Mouse (Mus musculus) ovary, adult 18-20 months (tissue): ENCODE measurements around the gene Ferd3l.

Experiments
- DNase-seq: peaks from one replicate; pipeline ENCODE4 v3.0.0; 2022; ENCODE audit warnings: low spot score, mixed read lengths

The Ferd3l gene

DNA sequence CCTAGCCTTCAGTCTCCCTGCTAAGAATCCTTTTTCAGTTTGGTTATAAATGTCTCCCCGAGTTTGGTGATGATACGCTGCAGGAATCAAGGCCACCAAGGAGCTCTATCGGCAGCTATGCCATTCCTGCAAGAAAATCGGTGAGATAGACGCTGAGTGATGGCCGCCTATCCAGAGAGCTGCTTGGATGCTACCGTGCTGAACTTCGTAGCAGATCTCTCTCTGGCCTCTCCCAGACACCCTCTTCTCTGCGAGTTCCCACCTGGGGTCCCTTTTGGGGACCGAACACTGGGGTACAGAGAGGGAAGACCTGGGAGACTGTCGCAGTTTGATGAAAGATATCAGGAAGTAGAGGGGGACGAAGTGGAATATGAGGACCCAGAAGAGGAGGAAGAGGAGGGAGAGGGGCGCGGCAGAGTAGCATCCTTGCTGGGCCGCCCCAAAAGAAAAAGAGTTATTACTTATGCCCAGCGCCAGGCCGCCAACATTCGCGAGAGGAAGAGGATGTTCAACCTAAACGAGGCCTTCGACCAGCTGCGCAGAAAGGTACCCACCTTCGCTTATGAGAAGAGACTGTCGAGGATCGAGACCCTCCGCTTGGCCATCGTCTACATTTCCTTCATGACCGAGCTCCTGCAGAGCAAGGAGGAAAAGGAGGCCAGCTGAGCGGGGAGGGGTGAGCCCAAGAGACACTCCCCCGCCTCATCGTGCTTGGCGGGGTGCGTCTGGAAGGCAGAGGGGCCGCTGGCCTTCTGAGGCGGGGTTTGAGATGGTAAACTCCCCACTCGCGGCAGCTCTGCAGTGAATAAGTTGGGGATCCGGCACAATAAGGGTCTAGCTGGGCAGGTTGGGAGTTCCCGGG lies at the start of gene Ferd3l:
Gene Ferd3l (plus strand): TSS at position 95 of the 862 bp plus-strand sequence.
- DNase-seq: no peak

DNA sequence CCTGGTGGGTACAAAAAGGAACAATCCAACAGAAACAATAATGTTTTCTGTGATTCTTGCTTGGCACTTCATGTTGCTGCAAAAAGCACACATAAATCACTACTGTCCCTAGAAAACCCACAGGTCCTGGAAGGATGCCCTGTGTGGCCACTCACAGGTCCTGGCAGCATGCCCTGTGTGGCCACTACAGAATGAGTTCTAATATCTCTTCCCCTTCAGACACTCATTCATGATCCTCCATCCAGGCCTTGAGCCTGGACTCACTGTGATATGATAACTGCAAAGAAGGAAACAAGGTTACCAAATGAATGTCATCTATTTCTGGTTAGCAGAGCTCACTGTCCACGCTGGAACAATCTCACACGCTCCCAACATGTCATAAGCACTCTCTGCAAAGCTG lies 34.3 kb upstream of the Ferd3l start:
- DNase-seq: peak; percentile 4

DNA sequence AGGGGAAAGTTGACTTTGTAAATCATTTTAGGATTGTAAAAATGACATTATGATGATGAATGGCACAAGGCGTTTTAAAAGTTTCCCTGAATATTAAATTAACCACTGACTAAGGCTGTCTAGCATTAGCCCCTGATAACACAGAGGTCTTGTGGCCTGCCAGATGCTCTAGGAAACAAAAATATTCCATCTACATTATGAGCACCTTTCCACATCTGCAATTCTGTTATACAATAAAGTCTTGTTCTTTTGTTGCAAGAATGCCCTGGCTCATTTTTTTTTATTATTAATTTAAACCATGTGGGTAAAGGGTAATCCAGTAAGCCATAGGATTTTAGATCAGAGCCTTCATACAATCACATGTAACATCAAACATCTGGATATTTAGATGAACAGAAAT lies 33.6 kb upstream of the Ferd3l start:
- DNase-seq: no peak

- no peak for DNase-seq
Observed at GRCm38 (mm10) chr12:33926751-33927150, 1.5 kb upstream of the Ferd3l start.

DNA sequence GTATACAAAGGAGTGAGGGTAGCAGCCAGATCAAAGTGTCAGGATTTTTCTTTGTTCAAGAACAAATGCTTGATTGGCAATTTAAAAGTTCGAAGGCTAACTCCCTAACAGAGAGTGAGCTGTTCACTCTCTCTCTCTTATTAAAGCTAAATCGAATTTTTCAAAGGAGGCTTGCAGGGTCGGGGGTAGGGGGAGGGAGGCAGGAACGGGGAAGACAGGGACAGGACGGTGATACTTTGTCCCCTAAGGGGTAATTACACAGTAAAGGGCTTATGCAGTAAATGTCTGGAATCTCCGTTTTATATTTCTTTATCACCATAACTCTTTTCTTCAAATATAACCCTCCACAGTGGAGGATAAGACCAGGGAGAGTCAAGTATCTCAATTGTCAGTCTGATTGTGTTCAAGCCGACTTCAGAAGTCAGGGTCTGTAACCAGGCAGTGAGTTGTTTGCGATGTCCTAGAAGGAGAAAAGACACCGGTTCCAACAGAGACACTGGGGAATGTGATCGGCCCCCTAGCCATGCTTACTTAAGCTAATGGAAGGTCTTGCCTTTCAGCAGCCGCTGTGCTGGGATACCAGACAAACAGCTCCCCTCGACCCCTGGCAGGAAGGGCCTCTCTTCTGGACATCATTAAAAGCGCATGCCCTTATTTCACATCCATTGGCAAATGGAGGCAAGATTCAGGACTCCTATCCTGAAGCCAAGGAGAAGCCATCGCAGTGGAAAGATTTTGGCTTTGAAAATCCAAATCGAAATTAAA lies 709 bp upstream of the Ferd3l start:
- no peak for DNase-seq

DNA sequence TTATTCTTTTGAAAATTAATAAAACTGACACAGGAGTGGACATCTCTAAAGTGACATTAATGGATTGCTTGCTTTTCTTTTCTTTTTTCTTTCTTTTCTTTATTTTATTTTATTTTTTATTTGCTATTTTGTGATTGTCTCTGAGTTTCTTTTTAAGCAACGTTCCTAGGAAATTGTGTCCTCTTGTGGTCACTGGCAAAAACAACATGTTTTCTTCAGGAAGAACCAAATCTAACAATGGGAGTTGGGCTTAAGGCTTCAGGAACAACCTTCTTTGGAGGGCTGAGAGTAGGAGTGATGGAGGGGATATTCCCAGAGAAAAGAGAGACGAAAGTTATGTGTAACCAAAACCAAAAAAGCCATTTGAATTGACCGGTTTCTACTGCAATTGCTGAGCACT lies 24.6 kb downstream of the Ferd3l start:
- no peak for DNase-seq

GRCm38 (mm10) chr12:33954931-33955565 lies 26.8 kb downstream of the Ferd3l start:
- no peak for DNase-seq

DNA sequence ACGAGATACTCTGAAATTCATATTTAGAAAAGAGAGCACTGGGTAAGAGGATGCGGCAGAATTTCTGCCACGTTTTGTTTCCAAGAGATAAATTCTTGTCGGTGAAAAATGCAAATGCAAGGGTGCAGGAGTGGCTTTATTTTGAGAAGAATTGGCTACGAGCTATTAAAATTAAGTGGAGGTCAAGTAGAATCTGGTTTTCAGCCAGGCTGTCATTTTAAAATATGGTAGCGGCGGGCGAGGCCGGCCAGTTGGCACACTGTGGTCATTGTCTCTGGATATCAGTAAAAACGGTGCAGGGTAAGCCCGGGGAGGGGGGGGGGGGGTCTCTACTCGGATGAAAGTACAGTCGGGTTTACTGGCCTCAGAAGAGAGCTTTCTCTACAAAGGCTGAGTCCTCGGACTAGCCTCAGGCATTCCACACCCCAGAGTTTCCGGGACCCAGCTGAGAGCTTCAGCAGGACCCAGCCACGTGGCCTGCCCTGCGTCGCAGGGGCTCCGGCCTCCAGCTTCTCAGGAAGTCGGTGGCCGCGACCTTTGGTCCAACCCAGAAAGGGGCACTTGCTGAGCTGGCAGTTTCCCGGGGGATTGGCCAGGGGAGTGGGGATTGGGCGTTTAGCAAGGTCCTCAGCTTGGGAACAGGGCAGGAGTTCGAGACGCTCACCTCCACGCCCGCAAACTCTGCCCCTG lies 27.5 kb downstream of the Ferd3l start:
- DNase-seq: no peak

DNA sequence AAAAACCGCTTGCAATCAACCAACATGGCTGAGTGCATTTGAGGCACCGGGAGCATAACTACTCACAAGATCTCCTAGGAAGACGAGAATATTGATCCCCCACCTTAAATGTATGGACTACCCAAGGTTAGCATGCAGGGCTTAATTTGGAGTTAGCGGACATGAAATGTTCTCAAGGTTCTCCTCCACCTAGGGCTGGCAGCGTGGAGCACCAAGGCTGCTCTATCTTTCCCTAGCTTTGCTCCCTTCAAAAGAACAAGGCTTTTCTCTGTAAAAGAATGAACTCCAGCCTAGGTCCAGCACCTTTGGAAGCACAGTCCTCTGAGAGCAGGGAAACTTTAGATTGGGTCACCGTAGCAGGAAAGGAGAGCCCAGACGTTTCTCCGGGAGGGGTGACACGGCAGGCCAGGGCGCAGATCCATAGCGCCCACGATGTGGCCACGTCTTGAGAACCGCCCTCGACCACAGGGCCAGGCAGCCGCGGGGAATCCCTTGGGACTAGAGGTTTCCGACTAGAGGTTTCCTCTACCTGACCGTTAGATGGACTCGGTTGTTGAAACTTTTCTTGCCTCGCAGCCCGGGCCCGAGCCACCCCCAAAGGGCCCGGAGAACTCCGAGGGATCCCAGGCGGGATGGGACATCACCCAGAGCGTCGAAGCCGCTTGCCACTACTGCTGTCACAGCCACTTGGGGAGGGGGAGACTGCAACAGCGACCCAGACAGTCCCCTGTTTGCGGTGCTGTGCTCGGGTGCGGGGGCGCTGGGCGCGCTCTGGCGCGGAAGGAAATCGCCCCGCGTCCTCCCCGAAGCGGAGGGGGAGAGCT lies 28.6 kb downstream of the Ferd3l start:
- DNase-seq: no peak

DNA sequence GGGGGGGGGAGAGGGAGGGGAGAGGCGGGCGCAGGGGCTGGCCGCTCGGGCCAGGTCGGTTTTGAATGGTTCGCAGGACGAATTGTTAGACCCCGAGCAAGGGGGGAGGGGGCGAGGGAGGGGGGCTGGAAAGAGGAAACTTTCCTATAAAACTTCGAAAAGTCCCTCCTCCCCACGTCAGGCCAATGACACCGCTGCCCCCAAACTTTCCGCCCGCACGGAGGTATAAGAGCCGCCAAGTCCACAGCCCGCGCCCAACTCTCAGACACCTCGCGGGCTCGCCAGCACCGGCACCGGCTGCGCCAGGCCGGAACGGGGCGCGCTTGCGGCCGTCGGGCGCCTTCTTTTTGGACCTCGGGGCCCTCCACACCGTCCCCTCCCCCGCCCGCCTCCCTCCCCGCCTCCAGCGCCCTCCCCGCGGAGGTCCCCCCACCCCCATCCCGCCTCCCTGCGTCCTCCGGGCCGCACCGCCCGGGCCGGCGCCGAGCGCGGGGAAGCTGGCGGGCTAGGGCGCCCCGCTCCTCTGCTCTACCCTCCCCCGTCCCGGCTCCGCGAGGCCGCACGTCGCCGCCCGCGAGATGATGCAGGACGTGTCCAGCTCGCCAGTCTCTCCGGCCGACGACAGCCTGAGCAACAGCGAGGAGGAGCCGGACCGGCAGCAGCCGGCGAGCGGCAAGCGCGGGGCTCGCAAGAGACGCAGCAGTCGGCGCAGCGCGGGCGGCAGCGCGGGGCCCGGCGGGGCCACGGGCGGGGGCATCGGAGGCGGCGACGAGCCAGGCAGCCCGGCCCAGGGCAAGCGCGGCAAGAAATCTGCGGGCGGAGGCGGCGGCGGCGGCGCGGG lies 29.4 kb downstream of the Ferd3l start, which contains the start of gene Twist1:
Gene Twist1 (plus strand): TSS at position 272 of the 841 bp plus-strand sequence.
- peak; percentile 43 for DNase-seq

DNA sequence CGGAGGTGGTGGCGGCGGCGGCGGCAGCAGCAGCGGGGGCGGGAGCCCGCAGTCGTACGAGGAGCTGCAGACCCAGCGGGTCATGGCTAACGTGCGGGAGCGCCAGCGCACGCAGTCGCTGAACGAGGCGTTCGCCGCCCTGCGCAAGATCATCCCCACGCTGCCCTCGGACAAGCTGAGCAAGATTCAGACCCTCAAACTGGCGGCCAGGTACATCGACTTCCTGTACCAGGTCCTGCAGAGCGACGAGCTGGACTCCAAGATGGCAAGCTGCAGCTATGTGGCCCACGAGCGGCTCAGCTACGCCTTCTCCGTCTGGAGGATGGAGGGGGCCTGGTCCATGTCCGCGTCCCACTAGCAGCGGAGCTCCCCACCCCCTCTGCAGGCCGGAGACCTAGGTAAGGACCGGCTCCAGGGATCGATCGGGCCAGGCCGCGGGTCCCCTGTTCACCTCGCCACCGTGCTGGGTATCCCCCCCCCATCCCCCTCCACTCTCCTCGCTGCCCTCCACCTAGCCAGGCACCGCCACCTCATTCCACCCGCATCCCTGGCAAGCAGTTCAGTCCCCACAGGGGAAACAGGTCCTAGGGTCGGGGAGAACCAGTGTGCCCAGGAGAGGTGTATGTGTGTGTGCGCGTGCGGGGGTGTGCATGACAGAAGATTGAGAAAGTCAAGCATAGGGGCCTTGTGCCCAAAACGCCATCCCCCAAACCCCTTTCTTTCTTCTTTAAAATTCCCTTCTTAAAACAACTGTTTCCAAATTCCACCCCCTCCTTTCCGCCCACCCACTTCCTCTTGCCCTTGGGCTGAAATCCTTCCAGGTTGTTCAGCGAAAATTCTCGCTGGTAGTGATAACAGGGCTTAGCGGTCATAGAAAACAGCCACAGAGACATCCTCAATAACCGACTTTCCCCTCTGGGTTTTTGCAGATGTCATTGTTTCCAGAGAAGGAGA lies 30.3 kb downstream of the Ferd3l start:
- no peak for DNase-seq

DNA sequence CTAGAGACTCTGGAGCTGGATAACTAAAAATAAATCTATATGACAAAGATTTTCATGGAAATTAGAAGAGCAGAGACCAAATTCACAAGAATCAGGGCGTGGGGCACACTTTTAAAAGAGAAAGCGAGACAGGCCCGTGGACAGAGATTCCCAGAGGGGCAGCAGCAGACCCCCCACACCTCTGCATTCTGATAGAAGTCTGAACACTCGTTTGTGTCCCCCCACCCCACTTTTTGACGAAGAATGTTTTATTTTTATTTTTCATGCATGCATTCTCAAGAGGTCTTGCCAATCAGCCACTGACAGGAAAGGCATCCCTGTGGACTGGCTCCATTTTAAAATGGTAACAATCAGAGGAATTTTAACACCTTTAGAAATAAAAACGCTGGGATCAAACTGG lies 31.0 kb downstream of the Ferd3l start:
- DNase-seq: no peak

GRCm38 (mm10) chr12:33959846-33960245 lies 31.6 kb downstream of the Ferd3l start:
- no peak for DNase-seq

DNA sequence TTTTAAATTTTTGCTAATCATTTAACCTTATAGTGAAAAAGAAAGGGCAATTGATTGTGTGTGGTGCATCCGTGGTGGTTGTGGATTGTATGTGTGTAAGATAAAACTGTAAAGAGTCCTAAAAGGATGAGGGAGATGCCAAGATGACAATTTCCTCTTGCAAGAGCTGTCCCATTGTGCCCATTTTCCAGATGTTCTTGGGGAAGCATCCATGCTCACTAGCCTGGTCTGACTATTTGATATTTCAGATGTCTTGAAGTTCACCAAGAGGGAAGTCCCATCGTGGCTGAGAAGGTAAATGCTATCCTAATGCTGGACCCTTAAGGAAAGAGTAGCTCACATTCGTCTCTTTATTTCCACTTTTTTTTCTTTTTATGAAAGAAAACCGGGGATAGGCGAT lies 32.8 kb downstream of the Ferd3l start:
- DNase-seq: no peak

DNA sequence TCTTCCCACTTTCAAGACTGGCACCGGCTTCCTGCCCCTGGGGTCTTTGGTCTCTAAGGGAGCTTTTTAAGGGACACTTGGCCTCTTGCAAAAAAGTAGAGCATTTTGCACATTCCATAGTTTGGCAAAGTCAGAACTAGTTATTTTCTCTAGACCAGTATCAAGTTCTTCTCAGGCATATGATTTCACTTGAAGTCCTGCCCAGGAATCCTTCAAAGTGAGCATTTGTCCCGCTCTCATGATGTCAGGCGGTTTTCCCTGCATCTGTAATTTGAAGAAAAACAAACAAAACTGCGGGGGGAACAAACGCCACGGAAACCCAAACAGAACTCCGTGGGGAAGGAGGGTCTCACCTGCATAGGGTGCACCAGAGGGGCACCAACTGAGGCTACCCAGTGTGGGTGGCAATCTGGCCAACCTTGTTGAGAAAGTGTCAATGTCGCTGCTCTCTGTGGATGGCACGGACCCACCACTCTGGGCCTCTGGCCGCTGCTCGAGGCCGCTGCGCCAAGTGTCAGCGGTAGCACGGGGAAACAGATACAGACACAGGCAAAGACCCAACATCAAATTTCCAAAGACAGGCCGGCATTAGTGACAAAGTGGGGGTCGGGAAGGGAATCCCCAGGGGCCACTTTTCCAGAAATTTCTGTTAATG lies 34.0 kb downstream of the Ferd3l start:
- DNase-seq: no peak

- no peak for DNase-seq
Observed at GRCm38 (mm10) chr12:33962773-33963130, 34.5 kb downstream of the Ferd3l start.

DNA sequence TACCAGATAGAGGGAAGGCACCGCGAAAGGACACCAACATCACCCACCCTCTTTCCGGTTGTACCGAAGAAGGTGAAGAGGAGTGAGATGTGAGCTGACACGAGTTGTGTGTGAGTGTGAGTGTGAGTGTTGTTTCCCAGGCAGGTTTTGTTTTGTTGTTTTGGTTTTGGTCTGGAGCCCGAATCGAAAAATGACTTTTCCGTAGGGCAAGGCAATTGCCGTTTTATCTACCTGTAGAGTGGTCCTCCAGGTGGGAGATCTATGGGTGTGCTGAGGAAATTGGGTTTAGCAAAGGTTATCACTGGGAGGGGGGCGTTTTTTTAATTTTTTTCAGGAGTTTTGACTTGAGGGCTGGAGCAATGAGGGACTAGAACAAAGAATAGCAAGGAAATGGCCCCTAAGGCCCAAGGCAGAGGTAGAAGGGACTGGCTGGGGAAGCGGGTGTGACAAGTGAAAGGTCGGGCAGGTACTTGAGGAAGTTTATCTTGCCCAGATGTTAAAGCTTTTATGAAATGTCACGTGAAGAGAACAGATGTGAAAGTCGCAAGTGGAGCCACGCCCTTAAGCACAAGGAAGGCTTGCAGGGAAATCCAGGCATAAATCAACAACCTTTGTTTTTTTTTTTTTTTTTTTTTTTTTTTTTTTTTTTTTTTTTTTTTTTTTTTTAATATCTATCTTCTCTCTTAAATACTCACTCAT lies 35.6 kb downstream of the Ferd3l start:
- DNase-seq: no peak

- no peak for DNase-seq
Observed at GRCm38 (mm10) chr12:33964427-33964826, 36.2 kb downstream of the Ferd3l start.
